Mouse (Mus musculus) lung, embryonic 16.5 days (tissue): ENCODE measurements around the gene Nhlrc1. TPM values are rescaled to one million over a fixed set of nuclear protein-coding genes. Genes with fewer than 3 reads are reported as not detected.
A peak's percentile ranks its signal among the peaks of the same experiment; 100 is the strongest.

Experiments
- ATAC-seq: fragments of 200-750 bp; cut with Nextera tagmentation; 2 replicates; pipeline ENCODE4 v1.8.0; 2017; ENCODE audit warnings: low read depth, mild to moderate bottlenecking, moderate library complexity
- H3K27ac ChIP-seq: fragments of 300-500 bp; sonication (generic); 2 replicates; pipeline ENCODE4 v1.5.1; 2014; ENCODE audit warnings: mild to moderate bottlenecking, control low read depth, low read length
- H3K27me3 ChIP-seq: fragments of 300-500 bp; sonication (generic); 2 replicates; pipeline ENCODE4 v1.6.1; 2014; ENCODE audit warnings: low read depth, low read length, mixed read lengths; ENCODE audit not compliant: control insufficient read depth, insufficient read depth
- H3K36me3 ChIP-seq: fragments of 300-500 bp; sonication (generic); 2 replicates; pipeline ENCODE4 v1.6.1; 2014; ENCODE audit warnings: low read length; ENCODE audit not compliant: control insufficient read depth, insufficient read depth
- H3K4me1 ChIP-seq: fragments of 300-500 bp; sonication (generic); replicated peaks from 2 replicates; pipeline ENCODE4 v1.6.1; 2014; ENCODE audit warnings: low read length, mixed read lengths; ENCODE audit not compliant: control insufficient read depth, insufficient read depth
- H3K4me2 ChIP-seq: fragments of 300-500 bp; sonication (generic); 2 replicates; pipeline ENCODE4 v1.6.1; 2014; ENCODE audit warnings: low read depth, low read length, control low read depth
- H3K4me3 ChIP-seq: fragments of 300-500 bp; sonication (generic); 2 replicates; pipeline ENCODE4 v1.5.1; 2014; ENCODE audit warnings: mild to moderate bottlenecking, low read length, control low read depth
- H3K9ac ChIP-seq: fragments of 300-500 bp; sonication (generic); 2 replicates; pipeline ENCODE4 v1.6.1; 2014; ENCODE audit warnings: low read length, control low read depth
- H3K9me3 ChIP-seq: fragments of 300-500 bp; sonication (generic); 2 replicates; pipeline ENCODE4 v1.6.1; 2016; ENCODE audit warnings: low read length; ENCODE audit not compliant: control insufficient read depth
- WGBS: fragments of 180-500 bp; shearing (Covaris S2); extraction: QIAGEN DNeasy Blood & Tissue Kit; methylation state at CpG from one replicate; pipeline ENCODE4 v1.1.7; 2014; 5-methylcytosine and 5-hydroxymethylcytosine counted together
- polyA plus RNA-seq: library from polyadenylated mRNA; unstranded; fragments of >200 nt; fragmentation: Nextera tagmentation; extraction: Ambion mirVana; gene quantifications from 2 replicates; pipeline ENCODE4 v1.2.1, GENCODE M21; 2015

The Nhlrc1 gene
- 2.6 and 2.8 TPM in 2 replicates for polyA plus RNA-seq

- WGBS, result 2% methylated on average over 73 of the region's 73 CpGs
Measured at GRCm38 (mm10) chr13:47014334-47015194, at the start of gene Nhlrc1. TSS of gene Nhlrc1 (minus strand) at chr13:47014850.

GRCm38 (mm10) chr13:47063985-47064760 is 49.5 kb upstream of the Nhlrc1 start:
- H3K9me3 ChIP-seq, result no peaks in the 10 kb centered on the region
- no peak overlapping the region for H3K9ac ChIP-seq
- peaks cover 3% of the 10 kb centered on the region for H3K36me3 ChIP-seq
- ATAC-seq, result peak; percentile 82
- H3K27ac ChIP-seq, result peak overlapping the region; percentile 29; the same call in 1 of the 2 replicates
- peaks cover 4% of the 10 kb centered on the region for H3K4me1 ChIP-seq
- no peak overlapping the region for H3K4me2 ChIP-seq
- no peaks in the 10 kb centered on the region for H3K27me3 ChIP-seq
- H3K4me3 ChIP-seq, result no peak overlapping the region
- WGBS, result 42% methylated on average over 15 of the region's 15 CpGs

More at GRCm38 (mm10) chr13:47014334-47015194, at the start of gene Nhlrc1:
- Histone ChIP-seq H3K36me3 (no peaks in the 10 kb centered on the region), H3K4me2 (peak within 1 kb of the TSS; percentile 99), H3K27ac (no peak within 1 kb of the TSS), H3K9me3 (peaks cover 20% of the 10 kb centered on the region), H3K27me3 (no peaks in the 10 kb centered on the region), H3K9ac (peak within 1 kb of the TSS; percentile 68), H3K4me1 (no peaks in the 10 kb centered on the region; the same call in 1 of the 2 replicates), H3K4me3 (peak within 1 kb of the TSS; percentile 55)
- peak; percentile 89 for ATAC-seq

GRCm38 (mm10) chr13:47062756-47063155 is 48.1 kb upstream of the Nhlrc1 start:
- ATAC-seq, result no peak
- WGBS, result 92% methylated on average over 17 of the region's 17 CpGs
- Histone ChIP-seq H3K27ac (no peak overlapping the region), H3K27me3 (no peaks in the 10 kb centered on the region), H3K4me2 (no peak overlapping the region), H3K36me3 (peaks cover 3% of the 10 kb centered on the region), H3K4me3 (no peak overlapping the region), H3K4me1 (peaks cover 4% of the 10 kb centered on the region), H3K9me3 (no peaks in the 10 kb centered on the region), H3K9ac (no peak overlapping the region)

- Histone ChIP-seq H3K4me3 (no peak overlapping the region), H3K27me3 (no peaks in the 10 kb centered on the region), H3K36me3 (peaks cover 3% of the 10 kb centered on the region), H3K9ac (no peak overlapping the region), H3K4me1 (no peaks in the 10 kb centered on the region), H3K27ac (no peak overlapping the region), H3K9me3 (no peaks in the 10 kb centered on the region), H3K4me2 (no peak overlapping the region)
- ATAC-seq, result no peak
- 95% methylated on average over 5 of the region's 5 CpGs for WGBS
Measured at GRCm38 (mm10) chr13:47056781-47057180, 42.1 kb upstream of the Nhlrc1 start.

GRCm38 (mm10) chr13:47056126-47056525 is 41.5 kb upstream of the Nhlrc1 start:
- ATAC-seq, result no peak
- no peak overlapping the region for H3K27ac ChIP-seq
- H3K4me2 ChIP-seq, result no peak overlapping the region
- H3K36me3 ChIP-seq, result peaks cover 5% of the 10 kb centered on the region
- 80% methylated on average over 11 of the region's 11 CpGs for WGBS
- H3K9me3 ChIP-seq, result no peaks in the 10 kb centered on the region
- H3K4me3 ChIP-seq, result no peak overlapping the region
- H3K4me1 ChIP-seq, result no peaks in the 10 kb centered on the region
- H3K9ac ChIP-seq, result no peak overlapping the region
- no peaks in the 10 kb centered on the region for H3K27me3 ChIP-seq

GRCm38 (mm10) chr13:47053971-47054370 is 39.3 kb upstream of the Nhlrc1 start:
- Histone ChIP-seq H3K9me3 (no peaks in the 10 kb centered on the region), H3K4me2 (no peak overlapping the region), H3K9ac (no peak overlapping the region), H3K27me3 (no peaks in the 10 kb centered on the region), H3K36me3 (peaks cover 5% of the 10 kb centered on the region), H3K27ac (no peak overlapping the region), H3K4me1 (no peaks in the 10 kb centered on the region), H3K4me3 (no peak overlapping the region)
- ATAC-seq, result no peak
- 84% methylated on average over 10 of the region's 10 CpGs for WGBS

GRCm38 (mm10) chr13:47050009-47050408 is 35.4 kb upstream of the Nhlrc1 start:
- no peak for ATAC-seq
- H3K27me3 ChIP-seq, result no peaks in the 10 kb centered on the region
- no peak overlapping the region for H3K9ac ChIP-seq
- no peaks in the 10 kb centered on the region for H3K4me1 ChIP-seq
- no peaks in the 10 kb centered on the region for H3K9me3 ChIP-seq
- no peak overlapping the region for H3K27ac ChIP-seq
- H3K36me3 ChIP-seq, result peaks cover 8% of the 10 kb centered on the region
- no peak overlapping the region for H3K4me3 ChIP-seq
- H3K4me2 ChIP-seq, result no peak overlapping the region
- WGBS, result 60% methylated on average over 4 of the region's 4 CpGs

GRCm38 (mm10) chr13:47047996-47048395 is 33.3 kb upstream of the Nhlrc1 start:
- 72% methylated on average over 4 of the region's 4 CpGs for WGBS
- no peak overlapping the region for H3K9ac ChIP-seq
- H3K27ac ChIP-seq, result no peak overlapping the region
- peaks cover 8% of the 10 kb centered on the region for H3K36me3 ChIP-seq
- no peaks in the 10 kb centered on the region for H3K9me3 ChIP-seq
- H3K4me3 ChIP-seq, result no peak overlapping the region
- H3K4me2 ChIP-seq, result no peak overlapping the region
- H3K27me3 ChIP-seq, result no peaks in the 10 kb centered on the region
- ATAC-seq, result no peak
- peaks cover 9% of the 10 kb centered on the region for H3K4me1 ChIP-seq

- Histone ChIP-seq H3K4me3 (peak within 1 kb of the TSS; percentile 68), H3K4me2 (peak within 1 kb of the TSS; percentile 98), H3K9ac (peak within 1 kb of the TSS; percentile 76), H3K4me1 (peaks cover 9% of the 10 kb centered on the region), H3K27me3 (no peaks in the 10 kb centered on the region), H3K36me3 (peaks cover 3% of the 10 kb centered on the region; the same call in 1 of the 2 replicates), H3K9me3 (no peaks in the 10 kb centered on the region), H3K27ac (peak within 1 kb of the TSS; percentile 41; the same call in 1 of the 2 replicates)
- ATAC-seq, result no peak
- 17% methylated on average over 10 of the region's 10 CpGs for WGBS
Measured at GRCm38 (mm10) chr13:47044617-47044947, 29.9 kb upstream of the Nhlrc1 start, which contains the start of gene Tpmt. TSS of gene Tpmt (minus strand) at chr13:47044737.
